8 mouse cellular contexts compared by ENCODE assay signal in genomic region chr7:64357405-64357804, GRCm38 (mm10). TPM values are rescaled to one million over a fixed set of nuclear protein-coding genes. Genes with fewer than 3 reads are reported as not detected.
A peak's percentile ranks its signal among the peaks of the same experiment; 100 is the strongest.
DNase-seq lines count a peak whose midpoint lies in the region; ATAC-seq and TF ChIP-seq lines count a peak whose summit lies in the region.

No protein-coding gene starts in this region.

- no peak for TF ChIP-seq CTCF in midbrain, postnatal 0 days (IDR thresholded peaks at IDR 0.05)
- no peak for TF ChIP-seq CTCF in lung, postnatal 0 days (IDR thresholded peaks at IDR 0.05)

- no peak overlapping the region for H3K27ac ChIP-seq in midbrain, postnatal 0 days (ENCODE audit: low read depth, low read length)
- H3K27ac ChIP-seq in midbrain, embryonic 15.5 days, result no peak overlapping the region
- peak overlapping the region; percentile 60 for H3K27ac ChIP-seq in lung, postnatal 0 days (ENCODE audit: low read length)

- TF ChIP-seq EP300 in lung, postnatal 0 days (IDR thresholded peaks at IDR 0.05), result 0 out of 2 replicates have a peak, but pooled peaks have one; percentile 9

- 77% methylated on average over 9 of the region's 9 CpGs for WGBS in midbrain, postnatal 0 days
- WGBS in midbrain, embryonic 15.5 days, result 87% methylated on average over 9 of the region's 9 CpGs
- WGBS in lung, postnatal 0 days, result 62% methylated on average over 9 of the region's 9 CpGs

- no peak overlapping the region for H3K9ac ChIP-seq in midbrain, postnatal 0 days (replicated peaks; ENCODE audit: low read length, poor library complexity, severe bottlenecking)
- H3K9ac ChIP-seq in midbrain, embryonic 15.5 days, result no peak overlapping the region
- no peak overlapping the region for H3K9ac ChIP-seq in lung, postnatal 0 days (replicated peaks; ENCODE audit: low read depth)

- DNase-seq in midbrain, postnatal 0 days (ENCODE audit: low spot score), result peak; percentile 71
- DNase-seq in cerebellum, postnatal 25 days, result peak; percentile 35 to 63
- peak; percentile 11 to 29 for DNase-seq in kidney, postnatal 4 days
- peak; percentile 76 for DNase-seq in lung, postnatal 0 days (ENCODE audit: low spot score)
- DNase-seq in embryo, embryonic 11 days, result no peak

- no peaks in the 10 kb centered on the region for H3K9me3 ChIP-seq in midbrain, postnatal 0 days (ENCODE audit: low read length)
- H3K9me3 ChIP-seq in midbrain, embryonic 15.5 days, result no peaks in the 10 kb centered on the region
- H3K9me3 ChIP-seq in lung, postnatal 0 days (ENCODE audit: low read length), result no peaks in the 10 kb centered on the region

- H3K4me3 ChIP-seq in midbrain, postnatal 0 days (ENCODE audit: low read depth, low read length), result no peak overlapping the region
- H3K4me3 ChIP-seq in midbrain, embryonic 15.5 days, result no peak overlapping the region
- H3K4me3 ChIP-seq in lung, postnatal 0 days (ENCODE audit: low read depth, low read length), result no peak overlapping the region

- ATAC-seq in midbrain, postnatal 0 days (ENCODE audit: low FRiP score), result peak; percentile 53; the same call in 1 of the 2 replicates
- no peak for ATAC-seq in midbrain, embryonic 15.5 days (replicated peaks)
- ATAC-seq in lung, postnatal 0 days, result peak; percentile 87
- ATAC-seq in granulocyte monocyte progenitor cell, adult 5-6 weeks (replicated peaks; ENCODE audit: poor library complexity, severe bottlenecking), result no peak
- ATAC-seq in monocyte, adult 5-6 weeks (replicated peaks; ENCODE audit: insufficient number of reproducible peaks, low FRiP score, low TSS enrichment, poor library complexity, severe bottlenecking), result no peak

- H3K27me3 ChIP-seq in midbrain, postnatal 0 days (ENCODE audit: insufficient read depth, low read length), result no peaks in the 10 kb centered on the region
- H3K27me3 ChIP-seq in midbrain, embryonic 15.5 days (replicated peaks), result no peaks in the 10 kb centered on the region
- H3K27me3 ChIP-seq in lung, postnatal 0 days (replicated peaks; ENCODE audit: insufficient read depth, low read length), result no peaks in the 10 kb centered on the region

- H3K4me2 ChIP-seq in midbrain, postnatal 0 days (ENCODE audit: low read depth, low read length, poor library complexity, severe bottlenecking), result no peak overlapping the region
- no peak overlapping the region for H3K4me2 ChIP-seq in midbrain, embryonic 15.5 days
- no peak overlapping the region for H3K4me2 ChIP-seq in lung, postnatal 0 days (replicated peaks; ENCODE audit: low read depth, low read length)

- H3K4me1 ChIP-seq in midbrain, postnatal 0 days (ENCODE audit: insufficient read depth, low read length), result no peaks in the 10 kb centered on the region
- H3K4me1 ChIP-seq in midbrain, embryonic 15.5 days, result no peaks in the 10 kb centered on the region
- peaks cover 4% of the 10 kb centered on the region; the same call in 1 of the 2 replicates for H3K4me1 ChIP-seq in lung, postnatal 0 days (ENCODE audit: insufficient read depth, low read depth, low read length)

- peaks cover 39% of the 10 kb centered on the region for H3K36me3 ChIP-seq in midbrain, postnatal 0 days (ENCODE audit: insufficient read depth, low read length)
- peaks cover 18% of the 10 kb centered on the region; the same call in 1 of the 2 replicates for H3K36me3 ChIP-seq in midbrain, embryonic 15.5 days (replicated peaks)
- H3K36me3 ChIP-seq in lung, postnatal 0 days (ENCODE audit: insufficient read depth, low read length), result 0 out of 2 replicates have a peak, but pooled peaks cover 16% of the 10 kb centered on the region

RNA-seq across cellular contexts. Expression of gene Fan1, which starts 16.5 kb away (rescaled TPM):
- total RNA-seq in midbrain, postnatal 0 days (2014; rRNA removed), result 6.5 and 11.9 TPM in 2 replicates
- polyA plus RNA-seq in midbrain, postnatal 0 days (2015; fragmentation: Nextera tagmentation; extraction: Ambion mirVana), result 3.8 and 4.7 TPM in 2 replicates
- 7.1 and 7.6 TPM in 2 replicates for polyA plus RNA-seq in midbrain, embryonic 15.5 days (2015; fragmentation: Nextera tagmentation; extraction: Ambion mirVana)
- 4.8 and 5.2 TPM in 2 replicates for polyA plus RNA-seq in lung, postnatal 0 days (2015; fragmentation: Nextera tagmentation; extraction: Ambion mirVana)
- total RNA-seq in granulocyte monocyte progenitor cell, adult 5-6 weeks (2014; fragmentation: Nextera tagmentation), result 0.75 and 1.4 TPM in 2 replicates
- 4.5 and 6.0 TPM in 2 replicates for total RNA-seq in granulocyte monocyte progenitor cell, adult 5-6 weeks (2017)
- 2.0 to 7.4 TPM (median 3.9 TPM) in 3 replicates for total RNA-seq in monocyte, adult 5-6 weeks (2017)

RNA-seq across cellular contexts. Expression of gene Mphosph10, which starts 34.7 kb away (rescaled TPM):
- 5.4 and 10.1 TPM in 2 replicates for total RNA-seq in midbrain, postnatal 0 days (2014; rRNA removed)
- 19.2 and 20.3 TPM in 2 replicates for polyA plus RNA-seq in midbrain, postnatal 0 days (2015; fragmentation: Nextera tagmentation; extraction: Ambion mirVana)
- polyA plus RNA-seq in midbrain, embryonic 15.5 days (2015; fragmentation: Nextera tagmentation; extraction: Ambion mirVana), result 23.2 and 23.7 TPM in 2 replicates
- polyA plus RNA-seq in lung, postnatal 0 days (2015; fragmentation: Nextera tagmentation; extraction: Ambion mirVana), result 18.6 and 21.1 TPM in 2 replicates
- total RNA-seq in granulocyte monocyte progenitor cell, adult 5-6 weeks (2014; fragmentation: Nextera tagmentation), result 78.0 and 81.1 TPM in 2 replicates
- total RNA-seq in granulocyte monocyte progenitor cell, adult 5-6 weeks (2017), result 153 and 161 TPM in 2 replicates
- 34.2 to 71.2 TPM (median 57.5 TPM) in 3 replicates for total RNA-seq in monocyte, adult 5-6 weeks (2017)

RNA-seq across cellular contexts. Expression of gene Mcee, which starts 35.0 kb away (rescaled TPM):
- total RNA-seq in midbrain, postnatal 0 days (2014; rRNA removed), result 12.2 and 14.7 TPM in 2 replicates
- 43.6 and 44.2 TPM in 2 replicates for polyA plus RNA-seq in midbrain, postnatal 0 days (2015; fragmentation: Nextera tagmentation; extraction: Ambion mirVana)
- polyA plus RNA-seq in midbrain, embryonic 15.5 days (2015; fragmentation: Nextera tagmentation; extraction: Ambion mirVana), result 32.8 and 33.4 TPM in 2 replicates
- 112 and 117 TPM in 2 replicates for polyA plus RNA-seq in lung, postnatal 0 days (2015; fragmentation: Nextera tagmentation; extraction: Ambion mirVana)
- 66.0 and 90.0 TPM in 2 replicates for total RNA-seq in granulocyte monocyte progenitor cell, adult 5-6 weeks (2014; fragmentation: Nextera tagmentation)
- 123 and 124 TPM in 2 replicates for total RNA-seq in granulocyte monocyte progenitor cell, adult 5-6 weeks (2017)
- 24.9 to 27.4 TPM (median 26.5 TPM) in 3 replicates for total RNA-seq in monocyte, adult 5-6 weeks (2017)

Comparison
In these comparisons a context has a peak if more than half of its experiments do, and no peak if none do; other contexts are left out.
1. ATAC-seq: peak in midbrain, postnatal 0 days (single experiment) and lung, postnatal 0 days (single experiment); none in midbrain, embryonic 15.5 days (single experiment), granulocyte monocyte progenitor cell, adult 5-6 weeks (single experiment) and monocyte, adult 5-6 weeks (single experiment).